ENCODE assay signal across 8 mouse cellular contexts in genomic region chr15:81729241-81729791, GRCm38 (mm10). TPM values are rescaled to one million over a fixed set of nuclear protein-coding genes. Genes with fewer than 3 reads are reported as not detected.
DNase-seq lines count a peak whose midpoint lies in the region; ATAC-seq and TF ChIP-seq lines count a peak whose summit lies in the region.

No protein-coding gene starts in this region.

- H3K4me1 ChIP-seq in embryonic fibroblast, embryonic 13.5 days (ENCODE audit: control insufficient read depth, insufficient read depth, low read length), result no peaks in the 10 kb centered on the region; the same call in 1 of the 2 replicates
- H3K4me1 ChIP-seq in hindbrain, embryonic 15.5 days (replicated peaks), result peaks cover 26% of the 10 kb centered on the region
- peaks cover 6% of the 10 kb centered on the region; the same call in 1 of the 2 replicates for H3K4me1 ChIP-seq in spleen, adult 2 months (ENCODE audit: control insufficient read depth, insufficient read depth, insufficient read length)

- no peak for TF ChIP-seq POLR2A in embryonic fibroblast, embryonic 13.5 days (IDR thresholded peaks at IDR 0.05; ENCODE audit: low read depth, low read length)
- TF ChIP-seq POLR2A in spleen, adult 2 months (IDR thresholded peaks at IDR 0.05; ENCODE audit: low read depth, low read length), result no peak

- intact Hi-C loops in gastrocnemius, adult 2 months (cut with DNase I), result no loop called here

- no peaks in the 10 kb centered on the region for H3K36me3 ChIP-seq in hindbrain, embryonic 15.5 days
- H3K36me3 ChIP-seq in spleen, adult 2 months (ENCODE audit: control insufficient read depth, insufficient read depth, low read length), result peaks cover 1% of the 10 kb centered on the region; the same call in 1 of the 2 replicates

- no peak for TF ChIP-seq CTCF in gastrocnemius, adult 2 months (IDR thresholded peaks at IDR 0.05)
- no peak for TF ChIP-seq CTCF in embryonic fibroblast, embryonic 13.5 days (IDR thresholded peaks at IDR 0.05; ENCODE audit: borderline replicate concordance, insufficient read depth, low read length)
- TF ChIP-seq CTCF in spleen, adult 2 months (IDR thresholded peaks at IDR 0.05; ENCODE audit: extremely low read depth, insufficient read depth, insufficient read length, insufficient replicate concordance), result no peak

- WGBS in hindbrain, embryonic 15.5 days, result 1% methylated on average over 49 of the region's 49 CpGs
- WGBS in spleen, adult 2 months, result under 1% methylated on average over 49 of the region's 49 CpGs

- peak overlapping the region; percentile 79 for H3K9ac ChIP-seq in hindbrain, embryonic 15.5 days

- H3K27me3 ChIP-seq in hindbrain, embryonic 15.5 days, result no peaks in the 10 kb centered on the region
- no peaks in the 10 kb centered on the region for H3K27me3 ChIP-seq in spleen, adult 2 months (ENCODE audit: control insufficient read depth, insufficient read depth, low read length)

- H3K4me2 ChIP-seq in hindbrain, embryonic 15.5 days, result peak overlapping the region; percentile 75

- peak; percentile 41 for DNase-seq in gastrocnemius, adult 2 months
- DNase-seq in gastrocnemius, postnatal 10 days, result no peak
- peak; percentile 56 to 62 for DNase-seq in adrenal gland, postnatal 36 days
- peak; percentile 34 to 77 for DNase-seq in left cerebral cortex, adult 8-10 months (ENCODE audit: low spot score in 2 of 2)
- peak in 1 of 2 experiments; percentile 25 for DNase-seq in spleen, adult 2 months (ENCODE audit: low read depth in 1 of 2, low spot score in 2 of 2)

- no peaks in the 10 kb centered on the region for H3K9me3 ChIP-seq in hindbrain, embryonic 15.5 days

- peak; percentile 11 for ATAC-seq in hindbrain, embryonic 15.5 days (ENCODE audit: low FRiP score, low read depth)
- peak; percentile 34; the same call in 1 of the 2 replicates for ATAC-seq in megakaryocyte, adult 5-6 weeks (ENCODE audit: poor library complexity, severe bottlenecking)

- peak overlapping the region; percentile 90 for H3K4me3 ChIP-seq in gastrocnemius, adult 2 months
- H3K4me3 ChIP-seq in embryonic fibroblast, embryonic 13.5 days (ENCODE audit: insufficient read depth, low read length), result peak overlapping the region; percentile 85
- H3K4me3 ChIP-seq in hindbrain, embryonic 15.5 days, result peak overlapping the region; percentile 81
- peak overlapping the region; percentile 86 for H3K4me3 ChIP-seq in spleen, adult 2 months (ENCODE audit: extremely low read depth, insufficient read depth, insufficient read length)

- peak overlapping the region; percentile 87 for H3K27ac ChIP-seq in gastrocnemius, adult 2 months
- H3K27ac ChIP-seq in embryonic fibroblast, embryonic 13.5 days (ENCODE audit: insufficient read depth, low read length), result no peak overlapping the region
- peak overlapping the region; percentile 78 for H3K27ac ChIP-seq in hindbrain, embryonic 15.5 days (replicated peaks)
- peak overlapping the region; percentile 68 for H3K27ac ChIP-seq in spleen, adult 2 months (ENCODE audit: insufficient read depth, low read length)

RNA-seq across cellular contexts. Expression of gene Zc3h7b, which starts 15.5 kb away (rescaled TPM):
- total RNA-seq in gastrocnemius, adult 2 months (2021), result 10 to 100 TPM; 30.2 to 34.3 TPM
- total RNA-seq in gastrocnemius, postnatal 10 days (2021), result 10 to 100 TPM; 39.8 to 43.1 TPM
- total RNA-seq in adrenal gland, postnatal 36 days (2021), result 10 to 100 TPM; 75.1 to 77.3 TPM
- 41.2 and 50.6 TPM in 2 replicates for polyA plus RNA-seq in embryonic fibroblast, embryonic 13.5 days (2011; ENCODE audit: insufficient read length, low read depth, missing spikeins)
- polyA plus RNA-seq in hindbrain, embryonic 15.5 days (2015; fragmentation: Nextera tagmentation; extraction: Ambion mirVana), result 47.6 and 49.8 TPM in 2 replicates
- 100 to 1,000 TPM; 147 to 167 (median 158) TPM for total RNA-seq in left cerebral cortex, adult 8-10 months (2022)
- total RNA-seq in megakaryocyte, adult 5-6 weeks (2015), result 5.8 and 6.2 TPM in 2 replicates
- 5.5 and 7.0 TPM in 2 replicates for total RNA-seq in megakaryocyte, adult 5-6 weeks (2017)
- 18.8 and 24.9 TPM in 2 replicates for polyA plus RNA-seq in spleen, adult 2 months (2012; rRNA removed)

RNA-seq across cellular contexts. Expression of gene Rangap1, which starts 16.0 kb away (rescaled TPM):
- total RNA-seq in gastrocnemius, adult 2 months (2021), result 10 to 100 TPM; 23.7 to 24.1 TPM
- total RNA-seq in gastrocnemius, postnatal 10 days (2021), result 10 to 100 TPM; 28.6 to 31.3 TPM
- 10 to 100 TPM; 54.2 to 78.8 TPM for total RNA-seq in adrenal gland, postnatal 36 days (2021)
- polyA plus RNA-seq in embryonic fibroblast, embryonic 13.5 days (2011; ENCODE audit: insufficient read length, low read depth, missing spikeins), result 68.2 and 69.1 TPM in 2 replicates
- 154 and 157 TPM in 2 replicates for polyA plus RNA-seq in hindbrain, embryonic 15.5 days (2015; fragmentation: Nextera tagmentation; extraction: Ambion mirVana)
- total RNA-seq in left cerebral cortex, adult 8-10 months (2022), result 100 to 1,000 TPM; 200 to 222 (median 212) TPM
- total RNA-seq in megakaryocyte, adult 5-6 weeks (2015), result 29.8 and 32.0 TPM in 2 replicates
- total RNA-seq in megakaryocyte, adult 5-6 weeks (2017), result 76.5 and 79.1 TPM in 2 replicates
- polyA plus RNA-seq in spleen, adult 2 months (2012; rRNA removed), result 26.6 and 28.4 TPM in 2 replicates

RNA-seq across cellular contexts. Expression of gene Chadl, which starts 32.2 kb away (rescaled TPM):
- total RNA-seq in gastrocnemius, adult 2 months (2021), result 1 to 10 TPM; 1.3 to 1.4 TPM
- total RNA-seq in gastrocnemius, postnatal 10 days (2021), result 1 to 10 TPM; 2.4 to 3.4 TPM
- 1 to 10 TPM; 2.4 to 3.3 TPM for total RNA-seq in adrenal gland, postnatal 36 days (2021)
- 1.1 and 2.3 TPM in 2 replicates for polyA plus RNA-seq in embryonic fibroblast, embryonic 13.5 days (2011; ENCODE audit: insufficient read length, low read depth, missing spikeins)
- 33.8 and 38.2 TPM in 2 replicates for polyA plus RNA-seq in hindbrain, embryonic 15.5 days (2015; fragmentation: Nextera tagmentation; extraction: Ambion mirVana)
- total RNA-seq in left cerebral cortex, adult 8-10 months (2022), result 10 to 100 TPM in 3 of 4 experiments, 1 to 10 TPM in 1; 9.7 to 14.7 (median 13.1) TPM
- total RNA-seq in megakaryocyte, adult 5-6 weeks (2015), result 0.13 TPM in 1 of 2 replicates, not detected in the other
- total RNA-seq in megakaryocyte, adult 5-6 weeks (2017), result not detected in 2 replicates
- 0.61 and 0.63 TPM in 2 replicates for polyA plus RNA-seq in spleen, adult 2 months (2012; rRNA removed)
